Mouse (Mus musculus): ENCODE measurements around the gene Wdr20. TPM values are rescaled to one million over a fixed set of nuclear protein-coding genes. Genes with fewer than 3 reads are reported as not detected.

Wdr20 gene
- total RNA-seq, 2 experiments from 2014 or later: 38.8 to 44.3 TPM

DNA sequence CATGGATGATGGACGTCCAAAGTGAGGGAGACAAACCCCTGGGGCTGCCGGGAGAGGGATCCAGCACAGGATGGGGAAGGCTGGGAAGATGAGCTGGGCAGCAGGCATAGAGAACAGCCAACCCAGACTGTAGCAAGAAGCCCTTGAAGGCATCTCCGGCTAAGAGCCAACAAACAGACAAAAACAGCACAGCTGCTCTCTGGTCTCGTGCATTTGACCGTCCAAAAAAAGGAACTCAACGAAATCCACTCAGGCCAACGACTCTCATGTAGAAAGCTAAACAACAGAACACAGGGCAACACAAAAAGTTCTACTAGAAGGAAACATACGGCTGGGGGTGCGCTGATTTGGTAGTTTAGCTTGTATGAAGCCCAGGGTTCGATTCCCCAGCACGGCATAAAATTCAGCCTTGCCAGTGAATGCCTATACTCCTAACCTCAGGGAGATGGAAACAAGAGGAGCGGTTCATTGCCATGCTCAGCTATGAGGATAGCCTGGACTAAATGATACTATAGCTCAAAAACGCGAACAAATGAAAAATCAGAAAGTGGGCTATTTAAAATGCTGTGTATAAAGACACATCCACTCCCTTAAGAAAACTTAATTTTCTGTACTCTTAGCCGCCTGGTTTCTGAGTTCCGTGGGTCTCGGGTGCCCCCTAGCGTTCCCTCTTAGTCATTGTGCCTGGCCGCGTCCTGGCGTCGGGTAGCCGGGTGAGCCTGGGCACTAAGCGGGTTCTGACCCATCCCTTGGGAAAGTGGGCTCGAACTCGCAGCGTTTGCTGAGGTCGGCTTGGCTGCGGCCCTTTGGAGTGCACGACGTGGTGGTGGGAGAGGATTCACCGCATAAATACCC, 105.7 kb downstream of the Wdr20 start:
- peak; percentile 79 to 84 for DNase-seq (ENCODE audit: low spot score in 2 of 2)
- intact Hi-C loops (cut with DNase I): loop anchor here (2.0 to 10.0 kb wide), 4 partner anchors 146 to 426 kb away; partner anchors contain the start of gene Ppp2r5c

DNA sequence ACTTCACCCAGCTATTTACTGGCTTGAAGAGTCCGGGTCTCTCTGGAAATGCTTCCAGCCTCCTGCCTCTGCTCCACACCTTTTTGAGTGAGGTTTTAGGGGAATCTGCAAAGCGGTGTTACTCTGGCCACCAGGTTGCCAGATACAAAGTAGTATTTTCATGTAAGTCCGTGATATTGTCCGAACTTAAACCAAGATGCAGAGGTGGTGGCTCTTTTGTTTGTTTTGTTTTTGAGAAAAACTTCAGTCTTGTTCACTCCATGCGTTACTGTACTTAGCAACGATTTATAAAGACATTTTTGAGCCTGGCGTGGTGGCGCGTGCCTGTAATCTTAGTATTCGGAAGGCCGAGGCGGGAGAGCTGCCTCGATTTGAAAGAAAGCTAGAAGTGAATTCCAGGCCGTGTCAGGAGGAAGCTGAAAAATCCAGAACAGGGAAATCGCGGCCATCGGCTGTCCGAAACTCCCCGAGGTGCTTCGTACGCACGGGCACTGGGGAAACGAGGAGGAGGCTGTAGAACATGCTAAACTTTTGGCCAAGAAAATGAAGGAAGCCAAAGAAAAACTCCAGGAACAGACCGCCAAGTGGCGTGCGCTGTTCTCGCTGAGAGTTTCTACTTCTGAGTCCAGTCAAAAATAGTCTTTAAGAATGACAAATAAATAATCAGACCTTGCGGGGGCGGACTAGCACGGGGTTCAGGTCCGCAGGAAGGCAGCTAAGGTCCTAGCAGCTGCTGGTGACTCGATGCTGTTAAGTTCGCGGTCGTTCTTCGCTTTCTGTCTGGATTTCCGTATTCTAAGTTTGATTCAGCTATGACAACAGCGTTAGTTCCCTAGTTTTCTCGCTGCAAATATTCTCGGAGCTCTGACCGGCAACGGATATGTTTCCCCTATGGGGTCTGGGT, 106.7 kb downstream of the Wdr20 start:
- peak in 1 of 2 experiments; percentile 36 for DNase-seq (ENCODE audit: low spot score in 2 of 2)
- intact Hi-C loops (cut with DNase I): loop anchor here (5.0 to 10.0 kb wide), 3 partner anchors 147 to 427 kb away; partner anchors contain the start of gene Ppp2r5c

- DNase-seq (ENCODE audit: low spot score in 2 of 2): peak; percentile 79 to 88
- intact Hi-C loops (cut with DNase I): loop anchor here (10.0 kb wide), 1 partner anchor 401 kb away; the partner anchor contains the start of gene Ppp2r5c
These were observed 107.6 kb downstream of the Wdr20 start for GRCm38 (mm10) chr12:110845131-110845880.

GRCm38 (mm10) chr12:110846191-110846765, 108.5 kb downstream of the Wdr20 start:
- intact Hi-C loops (cut with DNase I): loop anchor here (10.0 kb wide), 1 partner anchor 401 kb away; the partner anchor contains the start of gene Ppp2r5c
- no peak for DNase-seq (ENCODE audit: low spot score in 2 of 2)

DNA sequence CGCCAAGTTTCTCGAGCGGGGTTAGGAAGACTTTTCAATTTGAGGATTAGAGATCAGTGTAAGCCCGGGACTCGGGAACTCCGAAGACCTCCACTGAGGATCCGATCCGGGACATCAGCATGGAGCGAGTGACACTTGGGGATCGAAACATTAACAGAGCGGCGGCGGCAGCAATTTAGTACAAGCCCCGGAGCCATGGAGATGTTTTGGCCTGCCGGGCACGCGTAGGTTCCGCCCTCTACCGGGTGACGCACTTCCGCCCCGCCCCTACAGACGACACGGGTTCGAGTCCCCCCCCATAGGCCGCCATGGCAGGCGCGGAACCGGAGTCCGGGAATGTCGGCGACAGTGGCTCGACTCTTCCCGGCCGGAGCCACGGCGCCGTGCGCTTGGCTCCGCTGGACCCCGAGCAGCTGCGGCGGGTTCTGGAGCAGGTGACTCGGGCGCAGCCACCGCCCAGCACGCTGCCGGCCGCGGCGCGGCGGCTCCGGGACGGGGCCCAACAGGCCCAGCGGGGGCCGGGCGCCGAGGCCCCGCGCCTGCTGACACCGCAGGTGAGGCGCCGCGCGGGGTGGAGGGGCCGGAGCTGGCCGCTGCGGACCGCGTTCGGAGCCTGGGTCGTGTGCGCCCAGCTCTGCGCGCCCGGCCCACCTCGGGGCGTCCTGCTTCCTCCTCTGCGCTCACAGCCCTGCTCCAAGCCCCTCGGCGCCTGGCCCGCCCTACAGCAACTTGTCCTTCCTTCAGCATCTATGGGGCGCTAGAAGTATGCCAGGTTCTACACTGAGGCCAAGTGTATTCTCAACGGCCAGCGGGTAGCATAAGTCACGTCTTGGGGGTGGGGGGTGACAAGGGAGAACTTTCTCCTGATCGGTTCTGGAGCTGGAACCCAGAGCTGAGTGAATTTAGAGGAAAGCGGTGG, 112.5 kb downstream of the Wdr20 start, which contains the start of gene Zfp839:
Gene Zfp839 (plus strand): TSS at position 244 of the 919 bp plus-strand sequence.
- intact Hi-C loops (cut with DNase I): no loop called here
- peak; percentile 90 for DNase-seq (ENCODE audit: low spot score in 2 of 2)

GRCm38 (mm10) chr12:110850929-110851256, 113.1 kb downstream of the Wdr20 start:
- intact Hi-C loops (cut with DNase I): no loop called here
- no peak for DNase-seq (ENCODE audit: low spot score in 2 of 2)

- intact Hi-C loops (cut with DNase I): no loop called here
- DNase-seq (ENCODE audit: low spot score in 2 of 2): no peak
These were observed 113.7 kb downstream of the Wdr20 start for GRCm38 (mm10) chr12:110851414-110851813.

GRCm38 (mm10) chr12:110851923-110852322, 114.2 kb downstream of the Wdr20 start:
- intact Hi-C loops (cut with DNase I): no loop called here
- no peak for DNase-seq (ENCODE audit: low spot score in 2 of 2)

Other genes with a start within 250 kb of the Wdr20 start
- gene Dync1h1, start 136.5 kb upstream of the Wdr20 start, total RNA-seq (2021): 100 to 1,000 TPM; 308 to 319 TPM
- gene 1700001K19Rik, start 55.3 kb upstream of the Wdr20 start, total RNA-seq (2021): not detected
- gene Hsp90aa1, start 35.2 kb upstream of the Wdr20 start, total RNA-seq (2021): 1,000 to 10,000 TPM; 1,069 to 1,070 TPM
- gene Mok, start 103.0 kb downstream of the Wdr20 start, total RNA-seq (2021): 10 to 100 TPM; 11.7 to 14.7 TPM
- gene Zfp839, start 112.3 kb downstream of the Wdr20 start, total RNA-seq (2021): 10 to 100 TPM; 11.2 to 11.5 TPM
- gene Cinp, start 151.2 kb downstream of the Wdr20 start, total RNA-seq (2021): 100 to 1,000 TPM; 115 to 118 TPM
- 10 to 100 TPM; 45.8 to 47.8 TPM for gene Tecpr2, start 151.3 kb downstream of the Wdr20 start, total RNA-seq (2021)
- 10 to 100 TPM; 16.2 to 17.9 TPM for gene Ankrd9, start 241.1 kb downstream of the Wdr20 start, total RNA-seq (2021)

All from left cerebral cortex, postnatal 25 days (tissue).